26 mouse cellular contexts compared by ENCODE assay signal in genomic region chr14:82607631-82608030, GRCm38 (mm10).
"Had no signal": no experiment of that assay in that cellular context is flagged by ENCODE, and none has a peak within 500 bp of the region (broad histone marks: within the 10 kb centered on the region; RNA-seq: fewer than 3 reads in every experiment).

No protein-coding gene starts in this region.

- H3K4me3 ChIP-seq: heart, adult 2 months; heart, embryonic 13.5 days; heart, embryonic 15.5 days; hindbrain, embryonic 10.5 days; hindbrain, embryonic 12.5 days; intestine, embryonic 15.5 days; layer of hippocampus, adult 2 months; left cerebral cortex, adult 2 months; limb, embryonic 10.5 days; limb, embryonic 12.5 days had no signal

- H3K4me2 ChIP-seq: heart, embryonic 11.5 days; heart, embryonic 13.5 days; heart, embryonic 15.5 days; hindbrain, embryonic 12.5 days; hindbrain, embryonic 14.5 days; intestine, embryonic 15.5 days; limb, embryonic 12.5 days; liver, embryonic 11.5 days had no signal

- H3K9ac ChIP-seq: heart, embryonic 13.5 days; heart, embryonic 15.5 days; hindbrain, embryonic 12.5 days; hindbrain, embryonic 14.5 days; intestine, embryonic 15.5 days; limb, embryonic 12.5 days had no signal

- DNase-seq: gastrocnemius, postnatal 14 days; gastrocnemius, postnatal 36 days; heart, adult 11 months; heart, adult 2 months; heart, postnatal 4 days; kidney, adult 18-20 months; kidney, adult 8-10 months; kidney, postnatal 10 days; kidney, postnatal 25 days; kidney, postnatal 4 days; liver had no signal

- H3K27ac ChIP-seq: heart, adult 2 months; heart, embryonic 13.5 days; heart, embryonic 15.5 days; hindbrain, embryonic 10.5 days; hindbrain, embryonic 12.5 days; hindbrain, embryonic 14.5 days; intestine, embryonic 15.5 days; layer of hippocampus, adult 2 months; left cerebral cortex, adult 2 months; limb, embryonic 10.5 days; limb, embryonic 12.5 days had no signal

- H3K36me3 ChIP-seq: heart, embryonic 13.5 days; heart, embryonic 15.5 days; hindbrain, embryonic 10.5 days; hindbrain, embryonic 12.5 days; intestine, embryonic 15.5 days; limb, embryonic 10.5 days; limb, embryonic 12.5 days had no signal

- ATAC-seq: hindbrain, embryonic 16.5 days; inflammation-experienced regulatory T-cells, adult 6 months; intestine, embryonic 15.5 days; intestine, postnatal 0 days had no signal

- H3K9me3 ChIP-seq: heart, embryonic 13.5 days; heart, embryonic 15.5 days; hindbrain, embryonic 10.5 days; hindbrain, embryonic 12.5 days; intestine, embryonic 15.5 days; limb, embryonic 10.5 days; limb, embryonic 12.5 days had no signal

- H3K27me3 ChIP-seq: heart, embryonic 13.5 days; heart, embryonic 15.5 days; hindbrain, embryonic 12.5 days; intestine, embryonic 15.5 days; limb, embryonic 12.5 days had no signal

- H3K4me1 ChIP-seq: heart, embryonic 13.5 days; heart, embryonic 15.5 days; hindbrain, embryonic 10.5 days; hindbrain, embryonic 12.5 days; intestine, embryonic 15.5 days; limb, embryonic 10.5 days; limb, embryonic 12.5 days had no signal
